Mouse (Mus musculus) liver, adult 2 months (tissue): ENCODE measurements around the gene Gramd1b. TPM values are rescaled to one million over a fixed set of nuclear protein-coding genes. Genes with fewer than 3 reads are reported as not detected.

ENCODE experiments used
- DNase-seq: peaks from one replicate; pipeline ENCODE4 v3.0.0-alpha.2; 2011; ENCODE audit warnings: low read depth, low spot score; ENCODE audit errors: extremely low read depth
- H3K27ac ChIP-seq: fragments of 200-500 bp; replicated peaks from 2 replicates; pipeline ENCODE4 v1.5.1; 2012; ENCODE audit warnings: low read depth, mild to moderate bottlenecking, control low read depth, inconsistent platforms, low read length; ENCODE audit not compliant: insufficient read depth
- H3K27me3 ChIP-seq: fragments of 200-500 bp; 2 replicates; pipeline ENCODE4 v1.6.1; 2012; ENCODE audit warnings: mild to moderate bottlenecking, moderate library complexity, low read length, inconsistent platforms; ENCODE audit not compliant: control insufficient read depth, insufficient read depth
- H3K36me3 ChIP-seq: fragments of 200-500 bp; 2 replicates; pipeline ENCODE4 v1.6.1; 2012; ENCODE audit warnings: low read length, inconsistent platforms; ENCODE audit not compliant: control insufficient read depth, insufficient read depth
- H3K4me1 ChIP-seq: fragments of 200-500 bp; 2 replicates; pipeline ENCODE4 v1.6.1; 2011; ENCODE audit warnings: low read length; ENCODE audit not compliant: control insufficient read depth, insufficient read depth
- H3K4me3 ChIP-seq: fragments of 200-500 bp; 2 replicates; pipeline ENCODE4 v1.5.1; 2011; ENCODE audit warnings: low read depth, mild to moderate bottlenecking, control low read depth, low read length, moderate library complexity; ENCODE audit not compliant: insufficient read depth
- H3K79me2 ChIP-seq: fragments of 200-500 bp; 2 replicates; pipeline ENCODE4 v1.6.1; 2012; ENCODE audit warnings: inconsistent platforms, mild to moderate bottlenecking, low read length, moderate library complexity; ENCODE audit not compliant: control insufficient read depth, insufficient read depth
- H3K9ac ChIP-seq: fragments of 200-500 bp; 2 replicates; pipeline ENCODE4 v1.6.1; 2012; ENCODE audit warnings: low read depth, mild to moderate bottlenecking, control low read depth, inconsistent platforms, low read length
- CTCF ChIP-seq: fragments of 200-500 bp; IDR thresholded peaks from 2 replicates; pipeline ENCODE4 v1.5.1; 2011; ENCODE audit warnings: low read depth, low read length, control low read depth
- POLR2A ChIP-seq: fragments of 200-500 bp; IDR thresholded peaks from 2 replicates; pipeline ENCODE4 v1.6.1; 2011; ENCODE audit warnings: low read length, control low read depth; ENCODE audit not compliant: insufficient read depth; ENCODE audit errors: extremely low read depth
- WGBS: fragments of 180-500 bp; shearing (Covaris S2); methylation state at CpG from one replicate; pipeline ENCODE4 v1.1.7; 2018; 5-methylcytosine and 5-hydroxymethylcytosine counted together
- polyA plus RNA-seq: library from polyadenylated mRNA; depleted of rRNA; stranded (reverse); fragments of >200 nt; gene quantifications from 2 replicates; pipeline ENCODE4 v1.2.3, GENCODE M21; 2012
- total RNA-seq: library from RNA; depleted of rRNA; stranded (reverse); fragments of >200 nt; gene quantifications from 2 replicates; pipeline ENCODE4 v1.2.3, GENCODE M21; 2014

Gramd1b gene
- total and polyA plus RNA-seq, 2 experiments: 1.2 to 2.0 TPM

DNA sequence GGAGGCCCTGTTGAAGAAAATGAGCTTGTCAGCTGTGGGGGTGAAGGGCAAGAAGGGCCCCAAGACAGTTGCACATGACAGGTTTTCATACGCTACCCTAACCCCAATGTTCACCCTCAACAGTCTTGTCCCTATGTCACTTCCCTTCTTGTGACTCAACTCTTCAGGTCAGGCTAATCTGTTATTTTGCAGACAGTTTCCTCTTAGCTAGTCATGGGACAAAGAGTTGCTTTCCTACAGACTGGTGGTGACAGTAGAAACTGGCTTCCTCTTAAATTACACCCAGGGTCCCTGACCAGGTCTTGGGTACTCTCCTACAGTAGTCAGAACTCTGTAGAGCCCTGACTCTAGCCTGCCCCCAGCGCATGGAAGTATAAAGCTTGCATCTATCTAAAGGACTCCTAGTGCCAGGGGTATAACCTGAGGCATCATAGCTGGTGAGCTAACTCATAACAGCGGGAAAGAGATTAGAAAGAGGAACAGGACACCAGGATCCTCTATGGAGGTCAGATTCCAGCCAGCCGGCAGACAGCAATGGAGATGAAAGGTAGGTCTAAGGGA is 206.9 kb downstream of the Gramd1b start:
- DNase-seq: peak; percentile 42
- H3K36me3 ChIP-seq: no peaks in the 10 kb centered on the region
- no peak overlapping the region for H3K4me3 ChIP-seq
- no peaks in the 10 kb centered on the region for H3K79me2 ChIP-seq
- no peaks in the 10 kb centered on the region for H3K27me3 ChIP-seq
- WGBS: 59% methylated on average over 4 of the region's 4 CpGs
- TF ChIP-seq CTCF (no peak), POLR2A (no peak)
- peak overlapping the region; percentile 44 for H3K27ac ChIP-seq
- peaks cover 8% of the 10 kb centered on the region; the same call in 1 of the 2 replicates for H3K4me1 ChIP-seq
- no peak overlapping the region for H3K9ac ChIP-seq

DNA sequence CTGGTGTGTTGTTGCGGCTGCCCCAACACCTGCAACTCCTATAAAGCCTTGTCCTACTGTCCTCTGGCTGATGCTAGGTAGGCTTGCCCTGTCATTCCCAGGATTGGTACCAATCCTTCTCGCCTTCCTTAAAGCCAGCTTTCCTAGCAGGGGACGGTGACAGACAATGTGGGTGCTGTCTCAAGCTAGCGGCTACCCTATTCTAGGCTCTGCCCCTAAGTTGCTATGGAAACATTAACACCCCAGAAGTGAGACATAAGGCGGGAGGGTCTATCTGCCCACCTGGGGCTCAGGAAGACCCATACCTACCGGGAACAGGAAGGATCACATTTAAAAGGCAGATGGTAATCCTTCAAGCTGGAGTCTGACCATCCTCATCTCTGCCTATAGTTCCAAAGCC is 207.4 kb downstream of the Gramd1b start:
- H3K36me3 ChIP-seq: no peaks in the 10 kb centered on the region
- H3K4me1 ChIP-seq: peaks cover 8% of the 10 kb centered on the region; the same call in 1 of the 2 replicates
- WGBS: 76% methylated on average over 6 of the region's 6 CpGs
- no peak overlapping the region for H3K4me3 ChIP-seq
- no peak for DNase-seq
- H3K79me2 ChIP-seq: no peaks in the 10 kb centered on the region
- no peaks in the 10 kb centered on the region for H3K27me3 ChIP-seq
- H3K27ac ChIP-seq: peak overlapping the region; percentile 44
- H3K9ac ChIP-seq: no peak overlapping the region
- no peak for TF ChIP-seq POLR2A
- TF ChIP-seq CTCF: no peak

DNA sequence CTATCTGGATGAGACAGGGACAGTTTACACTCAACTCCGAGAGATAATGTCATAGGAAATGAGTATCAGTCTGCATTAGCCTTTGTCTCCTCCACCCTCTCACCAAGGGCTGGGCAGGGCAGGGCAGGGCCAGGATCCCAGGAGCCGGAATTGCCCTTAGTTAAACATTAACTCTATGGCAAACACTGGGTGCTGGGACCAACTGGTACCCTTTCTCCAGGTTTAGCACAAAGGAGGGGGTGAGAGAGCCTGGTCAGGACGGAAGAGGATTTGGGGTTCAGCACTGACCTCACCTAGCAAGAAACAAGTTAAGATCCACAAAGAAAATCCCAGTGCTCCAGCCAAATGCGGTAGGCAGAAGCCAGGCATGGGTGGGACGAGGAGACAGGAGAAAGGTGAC is 208.0 kb downstream of the Gramd1b start:
- no peaks in the 10 kb centered on the region for H3K36me3 ChIP-seq
- TF ChIP-seq POLR2A (no peak), CTCF (no peak)
- DNase-seq: peak; percentile 66
- no peak overlapping the region for H3K4me3 ChIP-seq
- H3K27me3 ChIP-seq: no peaks in the 10 kb centered on the region
- 13% methylated on average over 5 of the region's 5 CpGs for WGBS
- H3K4me1 ChIP-seq: peaks cover 8% of the 10 kb centered on the region; the same call in 1 of the 2 replicates
- H3K27ac ChIP-seq: no peak overlapping the region
- H3K9ac ChIP-seq: no peak overlapping the region
- H3K79me2 ChIP-seq: no peaks in the 10 kb centered on the region

DNA sequence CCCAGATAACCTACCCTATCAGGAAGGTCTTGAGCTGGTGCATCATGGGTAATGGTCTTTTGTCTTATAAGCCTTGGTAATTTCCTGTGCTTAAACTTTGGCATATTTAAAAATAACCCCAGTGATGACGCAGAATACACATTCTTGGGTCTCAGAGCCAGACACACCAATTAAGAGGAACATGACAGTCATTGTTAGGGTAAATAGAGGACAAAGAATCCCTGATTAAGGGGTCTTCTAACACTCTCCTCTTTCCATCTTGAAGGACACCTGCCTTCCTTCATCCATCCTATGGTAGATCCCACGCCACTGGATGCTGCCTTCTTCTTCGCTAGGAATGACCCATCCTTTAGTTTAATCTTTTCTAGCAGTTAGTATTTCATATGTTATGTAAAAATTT is 208.8 kb downstream of the Gramd1b start:
- no peaks in the 10 kb centered on the region for H3K27me3 ChIP-seq
- H3K79me2 ChIP-seq: no peaks in the 10 kb centered on the region
- H3K4me1 ChIP-seq: peaks cover 8% of the 10 kb centered on the region; the same call in 1 of the 2 replicates
- H3K27ac ChIP-seq: no peak overlapping the region
- no peak for DNase-seq
- H3K36me3 ChIP-seq: no peaks in the 10 kb centered on the region
- TF ChIP-seq POLR2A: no peak
- no peak for TF ChIP-seq CTCF
- WGBS: 92% methylated on average over 3 of the region's 3 CpGs
- no peak overlapping the region for H3K4me3 ChIP-seq
- no peak overlapping the region for H3K9ac ChIP-seq

DNA sequence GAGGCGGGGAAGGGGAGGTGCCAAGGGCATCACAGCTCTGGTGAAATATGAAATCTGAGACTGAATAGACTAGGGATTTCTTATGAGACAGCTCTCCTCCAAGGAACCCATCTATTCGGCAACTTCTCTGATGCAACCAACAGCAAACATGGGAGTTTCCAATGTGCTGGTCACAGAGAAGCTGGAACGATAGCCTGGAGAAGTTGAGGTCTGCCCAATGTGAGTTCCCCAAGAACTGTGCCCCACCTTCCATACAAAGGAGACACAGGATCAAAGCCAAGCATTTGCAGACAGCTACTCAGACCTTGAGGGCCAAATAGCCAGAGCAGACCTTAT is 209.5 kb downstream of the Gramd1b start:
- Histone ChIP-seq H3K4me1 (peaks cover 8% of the 10 kb centered on the region; the same call in 1 of the 2 replicates), H3K36me3 (no peaks in the 10 kb centered on the region), H3K27me3 (no peaks in the 10 kb centered on the region), H3K9ac (no peak overlapping the region), H3K27ac (peak overlapping the region; percentile 34; the same call in 1 of the 2 replicates), H3K4me3 (no peak overlapping the region), H3K79me2 (no peaks in the 10 kb centered on the region)
- no peak for DNase-seq
- TF ChIP-seq CTCF (no peak), POLR2A (no peak)
- WGBS: 41% methylated on average over 3 of the region's 3 CpGs

DNA sequence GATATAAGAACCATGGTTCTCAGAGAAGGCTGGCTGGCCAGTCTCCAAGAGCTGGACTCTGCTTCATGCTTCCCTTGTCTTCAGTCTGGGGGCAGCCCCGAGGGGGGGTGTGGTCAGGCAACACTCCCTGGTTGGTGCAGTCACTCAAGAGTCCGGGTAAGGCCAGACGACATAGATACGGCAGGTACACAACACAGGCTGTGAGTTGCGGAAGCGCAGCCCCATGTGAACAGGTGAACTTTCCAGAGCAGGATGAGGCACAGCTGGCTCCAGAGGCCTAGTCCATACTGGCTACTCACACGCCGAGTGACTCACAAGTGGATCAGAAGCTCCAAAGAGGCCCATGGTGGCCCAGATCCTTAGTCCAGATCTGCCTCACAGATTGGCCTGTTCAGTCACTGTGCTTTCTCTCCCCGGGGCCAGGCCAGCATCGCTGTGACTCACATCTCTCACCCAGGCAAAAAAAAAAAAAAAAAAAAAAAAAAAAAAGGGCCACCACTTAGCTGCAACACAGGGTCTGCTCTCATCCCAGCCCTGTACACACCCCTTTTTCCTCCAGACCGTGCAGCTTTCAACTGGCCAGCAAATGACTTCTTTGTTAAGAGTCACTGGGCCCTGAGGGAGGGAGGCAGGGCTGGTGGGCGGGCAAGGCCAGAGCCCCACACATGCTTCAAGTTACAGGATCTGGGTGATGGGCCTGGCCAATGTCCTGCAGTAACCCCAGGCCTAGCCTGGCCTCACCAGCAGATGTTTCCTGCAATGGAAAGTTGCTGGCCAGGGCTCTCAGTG is 210.1 kb downstream of the Gramd1b start:
- no peaks in the 10 kb centered on the region for H3K27me3 ChIP-seq
- peaks cover 8% of the 10 kb centered on the region; the same call in 1 of the 2 replicates for H3K4me1 ChIP-seq
- H3K27ac ChIP-seq: peak overlapping the region; percentile 6; the same call in 1 of the 2 replicates
- H3K36me3 ChIP-seq: no peaks in the 10 kb centered on the region
- peak; percentile 52 for DNase-seq
- 60% methylated on average over 12 of the region's 12 CpGs for WGBS
- peak overlapping the region; percentile 14 for H3K9ac ChIP-seq
- no peak overlapping the region for H3K4me3 ChIP-seq
- no peaks in the 10 kb centered on the region for H3K79me2 ChIP-seq
- TF ChIP-seq CTCF (no peak), POLR2A (no peak)
